In genomic region chr8:95983690-95984089, GRCm38 (mm10) we compare ENCODE assay signal across 33 mouse cellular contexts.
"Had no signal": no experiment of that assay in that cellular context is flagged by ENCODE, and none has a peak within 500 bp of the region (broad histone marks: within the 10 kb centered on the region; RNA-seq: fewer than 3 reads in every experiment).

No protein-coding gene starts in this region.

- H3K36me3 ChIP-seq: heart, embryonic 12.5 days; heart, embryonic 13.5 days; heart, embryonic 15.5 days; hindbrain, embryonic 10.5 days; hindbrain, embryonic 12.5 days; hindbrain, embryonic 13.5 days; hindbrain, embryonic 15.5 days; intestine, embryonic 15.5 days; kidney, embryonic 15.5 days had no signal

- H3K27ac ChIP-seq: heart, embryonic 13.5 days; heart, embryonic 15.5 days; hindbrain, embryonic 10.5 days; hindbrain, embryonic 12.5 days; hindbrain, embryonic 13.5 days; hindbrain, embryonic 14.5 days; hindbrain, embryonic 15.5 days; hindbrain, postnatal 0 days; intestine, embryonic 15.5 days; kidney, embryonic 15.5 days; kidney, postnatal 0 days; layer of hippocampus, adult 2 months; left cerebral cortex, adult 2 months had no signal

- H3K9ac ChIP-seq: heart, embryonic 12.5 days; heart, embryonic 13.5 days; heart, embryonic 15.5 days; hindbrain, embryonic 12.5 days; hindbrain, embryonic 13.5 days; hindbrain, embryonic 14.5 days; hindbrain, embryonic 15.5 days; intestine, embryonic 15.5 days; kidney, embryonic 15.5 days had no signal

- H3K9me3 ChIP-seq: heart, embryonic 12.5 days; heart, embryonic 13.5 days; heart, embryonic 15.5 days; hindbrain, embryonic 10.5 days; hindbrain, embryonic 12.5 days; hindbrain, embryonic 13.5 days; hindbrain, embryonic 15.5 days; intestine, embryonic 15.5 days; kidney, embryonic 15.5 days had no signal

- H3K4me1 ChIP-seq: heart, embryonic 12.5 days; heart, embryonic 13.5 days; heart, embryonic 15.5 days; intestine, embryonic 15.5 days had no signal

- H3K4me3 ChIP-seq: heart, embryonic 12.5 days; heart, embryonic 13.5 days; heart, embryonic 15.5 days; hindbrain, embryonic 10.5 days; hindbrain, embryonic 12.5 days; hindbrain, embryonic 13.5 days; hindbrain, embryonic 15.5 days; intestine, embryonic 15.5 days; kidney, embryonic 15.5 days; layer of hippocampus, adult 2 months; left cerebral cortex, adult 2 months had no signal

- DNase-seq: heart, postnatal 10 days; heart, postnatal 14 days; heart, postnatal 36 days; heart, postnatal 4 days; kidney, adult 11 months; kidney, adult 18-20 months; kidney, adult 2 months; kidney, adult 8-10 months; kidney, adult 9 months; kidney, postnatal 10 days; kidney, postnatal 14 days; kidney, postnatal 25 days; kidney, postnatal 36 days; layer of hippocampus, adult 9-11 months; layer of hippocampus, postnatal 36 days had no signal

- H3K27me3 ChIP-seq: heart, embryonic 12.5 days; heart, embryonic 13.5 days; heart, embryonic 15.5 days; hindbrain, embryonic 13.5 days; intestine, embryonic 15.5 days; kidney, embryonic 15.5 days had no signal

- ATAC-seq: hindbrain, embryonic 16.5 days; hindbrain, postnatal 0 days; inflammation-experienced regulatory T-cells, adult 6 months; intestine, embryonic 15.5 days; intestine, embryonic 16.5 days; intestine, postnatal 0 days had no signal
